Mouse (Mus musculus): ENCODE measurements around the gene Sdhaf2. TPM values are rescaled to one million over a fixed set of nuclear protein-coding genes. Genes with fewer than 3 reads are reported as not detected.
A peak's percentile ranks its signal among the peaks of the same experiment; 100 is the strongest.

Gene Sdhaf2
- polyA plus RNA-seq, 1 experiment from 2014 or later, result 74.0 TPM

GRCm38 (mm10) chr19:10479541-10479940, 46.4 kb downstream of the Sdhaf2 start:
- Histone ChIP-seq H3K4me2 (ENCODE audit: low read length) (no peak overlapping the region), H3K27ac (ENCODE audit: low read depth, low read length) (no peak overlapping the region), H3K9me3 (ENCODE audit: control insufficient read depth, low read length) (no peaks in the 10 kb centered on the region), H3K36me3 (ENCODE audit: control insufficient read depth, insufficient read depth, low read length) (no peaks in the 10 kb centered on the region), H3K4me3 (ENCODE audit: low read length) (no peak overlapping the region), H3K4me1 (ENCODE audit: control insufficient read depth, insufficient read depth, low read depth, low read length) (0 out of 2 replicates have a peak, but pooled peaks cover 3% of the 10 kb centered on the region), H3K9ac (ENCODE audit: low read depth, low read length) (no peak overlapping the region), H3K27me3 (replicated peaks; ENCODE audit: control insufficient read depth, insufficient read depth, low read length) (no peaks in the 10 kb centered on the region)
- 79% methylated on average over 4 of the region's 4 CpGs for WGBS
- no peak for ATAC-seq

GRCm38 (mm10) chr19:10473779-10474178, 52.2 kb downstream of the Sdhaf2 start:
- Histone ChIP-seq H3K4me1 (ENCODE audit: control insufficient read depth, insufficient read depth, low read depth, low read length) (no peaks in the 10 kb centered on the region), H3K9ac (ENCODE audit: low read depth, low read length) (no peak overlapping the region), H3K9me3 (ENCODE audit: control insufficient read depth, low read length) (no peaks in the 10 kb centered on the region), H3K36me3 (ENCODE audit: control insufficient read depth, insufficient read depth, low read length) (no peaks in the 10 kb centered on the region), H3K27me3 (replicated peaks; ENCODE audit: control insufficient read depth, insufficient read depth, low read length) (no peaks in the 10 kb centered on the region), H3K27ac (ENCODE audit: low read depth, low read length) (no peak overlapping the region), H3K4me2 (ENCODE audit: low read length) (no peak overlapping the region), H3K4me3 (ENCODE audit: low read length) (no peak overlapping the region)
- 22% methylated on average over 6 of the region's 6 CpGs for WGBS
- ATAC-seq, result no peak

- H3K4me1 ChIP-seq (ENCODE audit: control insufficient read depth, insufficient read depth, low read depth, low read length), result no peaks in the 10 kb centered on the region
- 92% methylated on average over 3 of the region's 3 CpGs for WGBS
- no peak overlapping the region for H3K27ac ChIP-seq (ENCODE audit: low read depth, low read length)
- H3K27me3 ChIP-seq (replicated peaks; ENCODE audit: control insufficient read depth, insufficient read depth, low read length), result no peaks in the 10 kb centered on the region
- no peak overlapping the region for H3K4me3 ChIP-seq (ENCODE audit: low read length)
- no peak overlapping the region for H3K4me2 ChIP-seq (ENCODE audit: low read length)
- no peak overlapping the region for H3K9ac ChIP-seq (ENCODE audit: low read depth, low read length)
- no peaks in the 10 kb centered on the region for H3K36me3 ChIP-seq (ENCODE audit: control insufficient read depth, insufficient read depth, low read length)
- ATAC-seq, result no peak
- H3K9me3 ChIP-seq (ENCODE audit: control insufficient read depth, low read length), result no peaks in the 10 kb centered on the region
These were observed 53.0 kb downstream of the Sdhaf2 start for GRCm38 (mm10) chr19:10472958-10473357.

- no peaks in the 10 kb centered on the region for H3K4me1 ChIP-seq (ENCODE audit: control insufficient read depth, insufficient read depth, low read depth, low read length)
- no peaks in the 10 kb centered on the region for H3K27me3 ChIP-seq (replicated peaks; ENCODE audit: control insufficient read depth, insufficient read depth, low read length)
- no peak overlapping the region for H3K4me2 ChIP-seq (ENCODE audit: low read length)
- no peak overlapping the region for H3K9ac ChIP-seq (ENCODE audit: low read depth, low read length)
- H3K4me3 ChIP-seq (ENCODE audit: low read length), result no peak overlapping the region
- H3K27ac ChIP-seq (ENCODE audit: low read depth, low read length), result no peak overlapping the region
- H3K9me3 ChIP-seq (ENCODE audit: control insufficient read depth, low read length), result no peaks in the 10 kb centered on the region
- WGBS, result 53% methylated on average over 8 of the region's 8 CpGs
- ATAC-seq, result peak; percentile 24; the same call in 1 of the 2 replicates
- no peaks in the 10 kb centered on the region for H3K36me3 ChIP-seq (ENCODE audit: control insufficient read depth, insufficient read depth, low read length)
These were observed 56.7 kb downstream of the Sdhaf2 start for GRCm38 (mm10) chr19:10469171-10469658.

- H3K9ac ChIP-seq (ENCODE audit: low read depth, low read length), result no peak overlapping the region
- no peak overlapping the region for H3K27ac ChIP-seq (ENCODE audit: low read depth, low read length)
- H3K36me3 ChIP-seq (ENCODE audit: control insufficient read depth, insufficient read depth, low read length), result no peaks in the 10 kb centered on the region
- no peak overlapping the region for H3K4me3 ChIP-seq (ENCODE audit: low read length)
- H3K4me2 ChIP-seq (ENCODE audit: low read length), result no peak overlapping the region
- no peaks in the 10 kb centered on the region for H3K9me3 ChIP-seq (ENCODE audit: control insufficient read depth, low read length)
- 15% methylated on average over 4 of the region's 4 CpGs for WGBS
- H3K4me1 ChIP-seq (ENCODE audit: control insufficient read depth, insufficient read depth, low read depth, low read length), result no peaks in the 10 kb centered on the region
- H3K27me3 ChIP-seq (replicated peaks; ENCODE audit: control insufficient read depth, insufficient read depth, low read length), result peaks cover 16% of the 10 kb centered on the region
- no peak for ATAC-seq
These were observed 61.5 kb downstream of the Sdhaf2 start for GRCm38 (mm10) chr19:10464427-10464826.

GRCm38 (mm10) chr19:10461584-10461983, 64.4 kb downstream of the Sdhaf2 start:
- WGBS, result 56% methylated on average over 7 of the region's 7 CpGs
- H3K27me3 ChIP-seq (replicated peaks; ENCODE audit: control insufficient read depth, insufficient read depth, low read length), result peaks cover 28% of the 10 kb centered on the region
- ATAC-seq, result no peak
- H3K4me2 ChIP-seq (ENCODE audit: low read length), result no peak overlapping the region
- no peak overlapping the region for H3K9ac ChIP-seq (ENCODE audit: low read depth, low read length)
- H3K4me1 ChIP-seq (ENCODE audit: control insufficient read depth, insufficient read depth, low read depth, low read length), result peaks cover 10% of the 10 kb centered on the region
- H3K27ac ChIP-seq (ENCODE audit: low read depth, low read length), result no peak overlapping the region
- no peaks in the 10 kb centered on the region for H3K9me3 ChIP-seq (ENCODE audit: control insufficient read depth, low read length)
- H3K4me3 ChIP-seq (ENCODE audit: low read length), result no peak overlapping the region
- H3K36me3 ChIP-seq (ENCODE audit: control insufficient read depth, insufficient read depth, low read length), result no peaks in the 10 kb centered on the region

GRCm38 (mm10) chr19:10459907-10460306, 66.0 kb downstream of the Sdhaf2 start:
- H3K27ac ChIP-seq (ENCODE audit: low read depth, low read length), result no peak overlapping the region
- H3K9me3 ChIP-seq (ENCODE audit: control insufficient read depth, low read length), result no peaks in the 10 kb centered on the region
- H3K9ac ChIP-seq (ENCODE audit: low read depth, low read length), result no peak overlapping the region
- H3K36me3 ChIP-seq (ENCODE audit: control insufficient read depth, insufficient read depth, low read length), result no peaks in the 10 kb centered on the region
- peaks cover 12% of the 10 kb centered on the region for H3K4me1 ChIP-seq (ENCODE audit: control insufficient read depth, insufficient read depth, low read depth, low read length)
- peaks cover 40% of the 10 kb centered on the region for H3K27me3 ChIP-seq (replicated peaks; ENCODE audit: control insufficient read depth, insufficient read depth, low read length)
- WGBS, result 34% methylated on average over 11 of the region's 11 CpGs
- ATAC-seq, result no peak
- H3K4me3 ChIP-seq (ENCODE audit: low read length), result no peak overlapping the region
- no peak overlapping the region for H3K4me2 ChIP-seq (ENCODE audit: low read length)

GRCm38 (mm10) chr19:10458096-10458495, 67.8 kb downstream of the Sdhaf2 start:
- Histone ChIP-seq H3K27me3 (replicated peaks; ENCODE audit: control insufficient read depth, insufficient read depth, low read length) (peaks cover 42% of the 10 kb centered on the region), H3K4me3 (ENCODE audit: low read length) (peak overlapping the region; percentile 59), H3K4me1 (ENCODE audit: control insufficient read depth, insufficient read depth, low read depth, low read length) (peaks cover 12% of the 10 kb centered on the region), H3K36me3 (ENCODE audit: control insufficient read depth, insufficient read depth, low read length) (no peaks in the 10 kb centered on the region), H3K9me3 (ENCODE audit: control insufficient read depth, low read length) (no peaks in the 10 kb centered on the region), H3K27ac (ENCODE audit: low read depth, low read length) (no peak overlapping the region), H3K4me2 (ENCODE audit: low read length) (peak overlapping the region; percentile 91), H3K9ac (ENCODE audit: low read depth, low read length) (no peak overlapping the region)
- WGBS, result 23% methylated on average over 8 of the region's 8 CpGs
- ATAC-seq, result peak; percentile 9; the same call in 1 of the 2 replicates

- Histone ChIP-seq H3K4me3 (ENCODE audit: low read length) (peak overlapping the region; percentile 59), H3K27me3 (replicated peaks; ENCODE audit: control insufficient read depth, insufficient read depth, low read length) (peaks cover 38% of the 10 kb centered on the region), H3K9ac (ENCODE audit: low read depth, low read length) (peak overlapping the region; percentile 67), H3K4me1 (ENCODE audit: control insufficient read depth, insufficient read depth, low read depth, low read length) (peaks cover 12% of the 10 kb centered on the region), H3K36me3 (ENCODE audit: control insufficient read depth, insufficient read depth, low read length) (no peaks in the 10 kb centered on the region), H3K27ac (ENCODE audit: low read depth, low read length) (peak overlapping the region; percentile 75; the same call in 1 of the 2 replicates), H3K9me3 (ENCODE audit: control insufficient read depth, low read length) (no peaks in the 10 kb centered on the region), H3K4me2 (ENCODE audit: low read length) (peak overlapping the region; percentile 91)
- 1% methylated on average over 34 of the region's 34 CpGs for WGBS
- peak; percentile 91 for ATAC-seq
These were observed 68.5 kb downstream of the Sdhaf2 start for GRCm38 (mm10) chr19:10457484-10457800.

All from hindbrain, embryonic 16.5 days (tissue).